Mouse (Mus musculus): ENCODE data around the gene Ppp1r14b.
A peak's percentile ranks its signal among the peaks of the same experiment; 100 is the strongest.

Ppp1r14b gene

GRCm38 (mm10) chr19:6942764-6943163, 32.0 kb upstream of the Ppp1r14b start:
- no peak for DNase-seq (ENCODE audit: low spot score)

DNA sequence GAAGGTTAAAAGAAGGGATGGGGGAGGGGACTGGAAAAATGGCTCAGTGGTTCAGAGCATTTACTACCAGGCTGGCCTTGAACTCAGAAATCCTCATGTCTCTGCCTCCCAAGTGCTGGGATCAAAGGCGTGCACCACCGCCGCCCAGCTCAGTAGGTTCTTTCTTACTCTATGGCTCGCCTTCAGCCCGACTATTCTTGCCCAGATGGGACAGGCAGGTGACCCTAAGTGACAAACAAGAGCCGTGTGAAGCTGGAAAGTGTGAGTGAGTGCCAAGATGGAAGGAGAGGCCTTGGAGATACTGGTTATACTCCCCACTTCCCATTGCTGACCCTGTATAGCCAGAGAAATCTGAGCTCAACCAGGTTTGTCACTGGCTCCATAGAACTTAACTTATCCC, 31.1 kb upstream of the Ppp1r14b start:
- DNase-seq (ENCODE audit: low spot score), result no peak

DNA sequence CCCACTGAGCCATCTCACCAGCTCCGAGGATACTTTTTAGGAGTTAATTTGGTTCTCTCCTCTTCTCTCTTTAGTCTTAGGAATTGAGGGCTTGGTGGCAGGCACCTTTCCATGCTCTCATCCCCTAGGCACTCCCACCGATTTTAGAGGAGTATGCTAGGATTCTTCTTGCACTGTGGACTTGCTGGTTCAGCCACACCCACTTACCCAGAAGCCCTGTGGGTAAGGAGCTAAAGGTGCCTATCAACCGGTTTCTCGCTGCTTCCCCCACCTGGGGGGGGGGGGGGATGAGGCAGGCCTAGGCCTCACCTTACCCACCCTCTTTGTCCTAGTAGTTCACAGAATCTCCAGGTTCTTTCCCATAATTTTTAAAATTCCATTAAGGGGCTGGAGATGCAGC, 27.0 kb upstream of the Ppp1r14b start:
- no peak for DNase-seq (ENCODE audit: low spot score)

- DNase-seq (ENCODE audit: low spot score), result no peak
Observed at GRCm38 (mm10) chr19:6948186-6948585, 26.6 kb upstream of the Ppp1r14b start.

DNA sequence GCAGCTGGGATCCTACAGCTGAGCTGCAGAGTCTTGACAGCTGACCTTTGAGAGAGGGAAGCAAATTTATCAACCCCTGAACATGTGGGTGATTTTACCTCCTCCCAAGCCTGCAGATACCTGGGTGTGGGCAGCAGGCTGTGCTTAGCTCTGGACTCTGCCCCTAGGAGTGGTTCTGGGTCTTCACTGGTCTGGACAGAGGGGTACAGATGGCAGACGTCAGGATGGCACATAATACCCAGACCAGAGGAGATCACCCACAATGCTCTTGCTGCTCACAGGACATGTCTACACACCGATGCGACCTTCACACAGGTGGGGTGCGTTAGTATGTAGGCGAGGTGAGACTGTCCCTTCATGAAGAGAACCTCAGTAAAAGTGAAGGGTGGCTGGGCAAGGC, 25.2 kb upstream of the Ppp1r14b start:
- DNase-seq (ENCODE audit: low spot score), result no peak

- DNase-seq (ENCODE audit: low spot score), result no peak
Observed at GRCm38 (mm10) chr19:6949951-6950350, 24.8 kb upstream of the Ppp1r14b start.

DNA sequence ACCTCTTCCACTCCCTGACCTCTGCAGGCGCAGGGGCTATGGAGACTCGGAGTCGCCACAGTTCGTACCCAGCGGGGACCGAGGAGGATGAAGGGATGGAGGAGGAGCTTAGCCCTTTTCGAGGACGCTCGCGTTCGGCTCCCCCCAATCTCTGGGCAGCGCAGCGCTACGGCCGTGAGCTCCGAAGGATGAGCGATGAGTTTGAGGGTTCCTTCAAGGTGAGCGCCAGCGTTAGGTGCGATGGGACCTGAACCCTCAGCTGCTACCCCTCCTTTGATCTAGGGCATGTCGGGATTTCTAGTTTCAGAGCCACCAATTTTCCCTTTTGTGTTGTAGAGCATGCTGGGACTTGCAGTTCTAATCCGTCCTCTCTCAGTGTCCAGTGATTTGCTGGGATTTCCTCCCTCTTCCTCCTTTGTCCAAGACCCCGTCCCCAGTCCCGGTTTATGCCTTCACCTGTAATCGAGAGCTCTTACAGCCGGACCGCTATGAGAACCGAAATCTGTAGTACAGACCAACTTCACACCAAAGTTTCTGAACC, 24.1 kb upstream of the Ppp1r14b start:
- DNase-seq (ENCODE audit: low spot score), result peak; percentile 57

DNA sequence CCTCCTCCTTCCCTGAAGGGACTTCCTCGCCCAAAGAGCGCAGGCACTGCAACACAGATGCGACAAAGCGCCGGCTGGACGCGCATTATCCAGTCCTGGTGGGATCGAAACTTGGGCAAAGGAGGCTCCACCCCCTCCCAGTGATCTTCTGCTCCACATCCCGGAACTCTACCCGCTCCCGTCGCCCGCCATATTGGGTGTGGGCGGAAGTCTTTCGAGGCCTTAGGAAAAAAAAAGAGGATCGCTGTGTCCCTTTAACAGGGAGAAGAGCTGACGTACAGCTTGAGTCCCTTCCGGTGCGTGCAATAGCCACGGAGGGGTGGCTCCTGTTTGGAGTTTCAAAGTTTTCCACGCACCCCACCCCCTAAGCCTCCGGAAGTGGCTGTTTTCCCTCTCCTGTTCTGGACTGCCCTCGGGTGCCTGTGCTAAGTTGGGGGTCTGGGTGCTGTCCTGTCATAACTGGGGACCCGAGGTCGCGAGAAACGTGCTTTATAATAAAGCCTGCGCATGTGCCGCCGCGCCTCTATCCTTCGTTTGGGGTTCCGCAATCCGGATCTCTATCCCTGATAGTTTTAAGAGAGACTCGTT, 23.3 kb upstream of the Ppp1r14b start:
- DNase-seq (ENCODE audit: low spot score), result peak; percentile 95

DNA sequence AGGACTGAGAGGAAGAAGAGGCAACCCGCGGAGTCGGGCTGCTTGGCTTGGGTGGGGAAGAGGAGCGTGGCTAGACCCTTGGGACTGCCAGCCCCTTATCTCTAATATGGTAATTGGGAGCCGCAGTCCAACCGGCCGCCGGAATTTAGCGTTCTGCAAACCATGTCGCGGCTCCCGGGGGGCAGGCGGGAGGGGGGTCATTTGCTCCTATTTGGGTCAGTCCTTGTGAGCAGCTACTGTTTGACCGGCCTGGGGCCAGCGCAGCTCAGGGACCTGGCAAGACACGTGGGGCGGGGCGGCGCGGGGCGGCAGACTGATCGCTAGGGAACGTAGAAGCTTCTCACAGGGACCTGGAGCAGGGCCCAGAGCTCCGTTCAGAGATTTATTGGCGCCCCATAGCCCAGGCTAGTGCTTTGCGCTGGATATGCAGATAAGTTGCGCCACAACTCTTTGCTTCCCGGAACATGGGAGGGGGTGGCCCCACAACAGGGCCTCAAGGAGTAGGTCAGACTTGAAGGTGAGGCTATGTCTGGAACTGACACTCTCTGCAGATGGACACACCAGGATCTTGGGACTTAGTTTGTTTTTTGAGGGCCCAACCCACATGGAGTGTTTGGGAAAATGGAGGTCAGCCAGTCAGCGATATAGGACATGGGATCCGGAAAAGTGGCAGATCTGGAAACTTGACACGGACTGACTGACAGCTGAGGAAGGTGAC, 22.6 kb upstream of the Ppp1r14b start:
- peak; percentile 76 for DNase-seq (ENCODE audit: low spot score)

- no peak for DNase-seq (ENCODE audit: low spot score)
Observed at GRCm38 (mm10) chr19:6952712-6953037, 22.1 kb upstream of the Ppp1r14b start.

GRCm38 (mm10) chr19:6954046-6954445, 20.7 kb upstream of the Ppp1r14b start:
- DNase-seq (ENCODE audit: low spot score), result no peak

GRCm38 (mm10) chr19:6955424-6955823, 19.3 kb upstream of the Ppp1r14b start:
- DNase-seq (ENCODE audit: low spot score), result no peak

- DNase-seq (ENCODE audit: low spot score), result no peak
Observed at GRCm38 (mm10) chr19:6956461-6956860, 18.3 kb upstream of the Ppp1r14b start.

GRCm38 (mm10) chr19:6968491-6969271, 6.1 kb upstream of the Ppp1r14b start:
- DNase-seq (ENCODE audit: low spot score), result no peak

DNA sequence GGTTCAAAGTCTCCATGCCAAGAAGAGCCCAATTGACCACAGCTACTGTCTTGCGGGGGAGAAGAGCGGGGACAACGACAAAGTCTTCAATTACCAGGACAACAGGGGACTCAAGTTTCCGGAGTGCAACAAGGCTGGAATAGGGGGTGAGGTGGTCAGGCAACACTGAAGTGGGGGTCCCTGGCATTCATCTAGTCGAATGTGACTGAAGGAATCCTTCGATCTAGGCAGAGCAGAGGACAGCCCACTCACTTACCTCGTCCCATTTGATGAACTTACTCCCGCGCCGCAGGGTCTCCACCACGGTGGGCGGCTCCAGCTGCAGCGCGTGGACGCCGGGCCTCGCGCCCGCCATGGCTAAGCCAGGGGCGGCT, 5.5 kb upstream of the Ppp1r14b start:
- DNase-seq (ENCODE audit: low spot score), result no peak

DNA sequence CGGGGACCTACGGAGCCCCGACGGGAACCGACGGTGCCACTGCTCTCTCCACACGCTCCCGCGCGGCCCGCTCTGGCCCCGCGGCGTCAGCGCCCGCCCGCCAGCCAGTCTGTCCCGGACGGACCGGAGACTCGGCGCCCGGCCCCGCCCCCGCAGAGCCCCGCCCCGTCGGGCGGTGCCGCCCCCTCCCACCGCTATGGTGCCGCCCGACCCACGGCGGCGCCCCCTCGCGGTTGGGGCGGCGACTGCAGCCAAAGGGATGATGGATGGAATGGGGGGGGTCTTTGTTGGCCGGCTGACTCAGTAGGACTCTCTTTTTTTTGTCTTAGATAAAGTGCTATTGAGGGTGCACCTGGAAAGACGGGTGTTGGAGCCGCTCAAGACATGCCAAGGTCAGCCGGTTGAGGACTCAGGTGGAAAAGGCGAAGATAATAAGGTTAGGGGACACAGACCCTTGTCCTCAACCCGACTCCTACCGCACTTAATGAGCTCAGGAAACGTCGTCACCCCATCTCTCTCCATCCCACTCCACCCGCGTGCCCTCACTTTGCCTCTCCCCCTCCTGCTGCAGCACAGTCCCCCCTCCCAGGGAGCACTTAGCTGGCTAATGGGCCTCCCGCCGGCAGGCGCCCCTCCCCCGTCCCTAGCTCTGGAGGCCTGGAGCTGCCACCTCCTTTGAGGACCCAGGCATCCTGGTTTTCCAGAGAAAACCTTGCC, 4.9 kb upstream of the Ppp1r14b start:
- no peak for DNase-seq (ENCODE audit: low spot score)

DNA sequence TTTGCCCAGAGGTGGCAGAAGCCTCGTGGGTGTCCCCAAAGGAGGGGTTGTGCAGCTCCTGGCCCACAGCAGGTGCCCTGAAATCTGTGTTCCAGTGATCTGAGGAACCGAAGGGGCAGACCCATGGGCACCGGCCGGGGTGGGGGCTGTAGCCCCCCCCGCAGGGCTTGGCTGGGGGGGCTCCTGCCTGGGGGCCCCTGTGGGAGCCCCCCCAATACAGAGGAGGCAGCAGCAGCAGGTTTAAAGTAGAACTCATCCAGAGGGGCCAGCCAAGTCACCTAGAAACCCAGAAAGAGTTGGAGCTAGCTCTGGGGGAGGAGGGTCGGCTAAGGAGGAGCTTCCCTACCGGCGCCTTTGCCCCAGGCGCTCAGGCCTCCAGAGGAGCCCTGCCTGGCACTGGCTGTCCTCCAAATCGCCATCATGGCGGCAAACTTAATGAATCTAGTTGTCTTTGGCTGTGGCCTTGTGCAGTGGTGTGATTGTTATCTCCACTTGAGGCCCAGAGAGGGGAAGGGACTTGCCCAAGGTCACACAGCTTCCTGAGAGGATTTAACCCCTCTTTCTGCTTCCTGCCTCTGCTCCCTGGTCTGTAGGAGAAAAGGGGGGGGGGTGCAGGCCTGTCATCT, 4.2 kb upstream of the Ppp1r14b start:
- DNase-seq (ENCODE audit: low spot score), result no peak

- peak; percentile 5 for DNase-seq (ENCODE audit: low spot score)
Observed at GRCm38 (mm10) chr19:6971644-6972043, 3.1 kb upstream of the Ppp1r14b start.

DNA sequence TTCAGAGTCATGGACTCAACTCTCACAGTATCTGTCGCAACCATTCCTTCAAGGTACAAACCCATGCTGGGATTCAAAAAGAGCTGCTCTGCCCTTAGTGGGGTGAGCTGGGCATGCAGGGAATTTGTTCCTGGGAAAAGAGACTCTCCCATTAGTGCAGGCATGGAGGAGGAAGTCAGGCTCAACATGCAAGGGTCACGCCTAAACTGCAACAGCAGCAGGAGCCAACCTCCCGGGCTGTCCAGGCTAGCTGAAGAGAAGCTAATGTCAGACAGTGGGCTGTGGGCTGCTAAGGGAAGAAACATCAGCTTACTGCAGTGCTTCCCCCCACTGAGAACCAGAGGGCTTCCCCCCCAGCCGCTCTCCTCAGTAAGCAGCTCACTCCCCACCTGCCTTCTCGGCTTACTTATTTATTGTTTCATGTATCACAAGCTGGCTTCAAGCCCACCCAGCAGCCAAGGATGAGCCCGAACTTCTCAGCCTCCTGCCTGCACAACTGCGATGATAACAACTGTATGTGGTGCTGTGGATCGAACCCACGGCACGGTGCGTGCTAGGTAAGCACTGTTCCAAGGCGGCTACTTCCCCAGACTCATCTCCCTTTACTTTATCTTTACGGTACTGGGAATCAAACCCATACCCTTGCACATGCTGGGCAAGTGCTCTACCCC, 2.4 kb upstream of the Ppp1r14b start:
- no peak for DNase-seq (ENCODE audit: low spot score)

DNA sequence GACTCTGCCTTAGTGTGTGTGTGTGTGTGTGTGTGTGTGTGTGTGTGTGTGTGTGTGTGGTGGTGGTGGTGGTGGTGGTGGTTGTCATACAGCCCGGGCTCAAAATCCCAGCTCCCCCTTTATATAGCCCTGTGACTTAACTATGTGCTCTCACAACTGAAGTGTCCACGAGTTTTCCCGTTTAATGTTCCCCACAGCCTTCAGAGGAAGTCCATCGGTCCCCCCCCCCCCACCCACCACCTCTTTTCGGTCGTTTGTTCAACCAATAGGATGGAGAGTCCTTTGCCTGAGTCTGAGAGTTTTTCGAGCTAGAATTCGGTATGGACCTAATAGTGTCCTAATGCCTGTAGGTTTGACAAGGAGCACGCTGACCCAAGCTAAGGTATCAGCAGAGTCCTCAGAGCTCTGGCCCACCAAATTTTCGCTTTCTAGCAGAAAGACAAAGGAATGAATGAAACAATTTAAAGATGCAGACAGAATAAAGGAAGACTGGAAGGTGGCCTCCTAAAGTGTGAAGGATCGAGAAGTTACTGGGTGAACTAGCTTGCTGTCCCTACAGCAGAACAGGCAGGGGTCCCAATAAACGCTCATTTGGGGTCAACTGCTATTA, 1.1 kb upstream of the Ppp1r14b start:
- DNase-seq (ENCODE audit: low spot score), result no peak

Measured in layer of hippocampus, adult 11-12 months (tissue).